Mouse (Mus musculus) brain, embryonic 14.5 days (tissue): Measurements from ENCODE around the gene Bex6.

Source experiments
- CTCF ChIP-seq: fragments of 200-500 bp; IDR thresholded peaks from 2 replicates; pipeline ENCODE4 v1.5.1; 2012; ENCODE audit warnings: inconsistent platforms, mild to moderate bottlenecking, moderate library complexity, borderline replicate concordance; ENCODE audit not compliant: insufficient read depth, insufficient read length; ENCODE audit errors: extremely low read depth
- POLR2A ChIP-seq: fragments of 200-500 bp; IDR thresholded peaks from 2 replicates; pipeline ENCODE4 v1.6.1; 2012; ENCODE audit warnings: mild to moderate bottlenecking, inconsistent platforms, borderline replicate concordance; ENCODE audit not compliant: poor library complexity, insufficient read depth, insufficient read length, severe bottlenecking; ENCODE audit errors: extremely low read depth

- TF ChIP-seq CTCF (no peak), POLR2A (no peak)
Observed at GRCm38 (mm10) chr16:32163392-32163791, 16.2 kb upstream of the Bex6 start.
